Mouse (Mus musculus): Measurements from ENCODE around the gene Igdcc4.

The Igdcc4 gene

DNA sequence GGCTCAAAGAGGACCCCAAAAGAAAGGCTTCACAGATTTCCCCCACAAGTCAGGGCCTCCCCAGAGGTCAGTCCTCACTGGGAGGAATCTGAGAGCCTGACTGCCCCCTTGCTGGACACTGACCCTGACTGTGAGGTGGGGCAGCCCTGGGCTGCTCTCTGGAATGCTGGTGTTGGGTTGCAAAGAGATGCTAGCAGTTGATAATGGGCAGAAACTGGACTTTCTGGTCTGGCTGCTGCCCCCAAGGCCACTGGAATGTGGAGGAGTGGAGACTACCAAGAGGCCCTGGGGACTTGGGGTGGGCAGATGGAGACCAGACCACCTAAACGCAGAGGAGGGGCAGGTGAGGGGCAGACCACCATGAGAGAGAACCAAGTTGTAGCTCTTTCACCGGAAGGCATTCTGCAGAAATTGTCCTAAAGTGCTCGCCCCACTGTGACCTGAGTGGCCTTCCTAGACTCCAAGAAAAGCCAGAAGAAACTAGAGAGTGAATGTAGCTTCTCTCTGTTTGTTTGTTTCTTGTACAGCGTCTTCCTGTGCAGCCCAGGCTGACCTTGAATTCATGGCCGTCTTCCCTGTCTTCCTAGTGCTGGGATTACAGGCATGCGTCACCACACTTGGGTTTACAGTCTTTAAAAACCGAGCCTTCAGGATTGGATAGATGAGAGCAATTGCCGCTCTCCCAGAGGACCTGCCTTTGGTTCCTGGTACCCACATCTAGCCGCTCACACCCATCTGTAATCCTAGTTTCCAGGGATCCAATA lies 53.6 kb downstream of the Igdcc4 start:
- no peak for DNase-seq (ENCODE audit: low spot score in 2 of 2)

DNA sequence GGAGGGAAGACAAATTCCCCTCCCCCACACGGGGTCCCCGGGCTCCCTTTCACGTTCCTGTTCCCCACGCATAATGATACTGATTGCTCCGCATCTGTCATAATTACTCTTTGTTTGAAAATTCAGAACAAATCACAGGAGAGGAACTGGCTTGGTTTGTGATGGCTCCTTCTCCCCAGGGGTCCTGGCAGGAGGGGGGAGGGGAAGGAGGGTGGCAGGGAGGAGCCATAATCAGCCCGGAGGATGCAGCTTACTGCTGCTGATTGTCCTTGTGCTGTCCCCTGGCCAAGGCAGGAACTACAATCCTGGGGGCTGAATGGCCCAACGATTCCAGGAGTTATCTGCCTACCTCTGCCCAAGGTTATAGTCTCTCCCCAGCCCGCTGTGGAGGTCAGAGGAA lies 55.3 kb downstream of the Igdcc4 start:
- no peak for DNase-seq (ENCODE audit: low spot score in 2 of 2)

DNA sequence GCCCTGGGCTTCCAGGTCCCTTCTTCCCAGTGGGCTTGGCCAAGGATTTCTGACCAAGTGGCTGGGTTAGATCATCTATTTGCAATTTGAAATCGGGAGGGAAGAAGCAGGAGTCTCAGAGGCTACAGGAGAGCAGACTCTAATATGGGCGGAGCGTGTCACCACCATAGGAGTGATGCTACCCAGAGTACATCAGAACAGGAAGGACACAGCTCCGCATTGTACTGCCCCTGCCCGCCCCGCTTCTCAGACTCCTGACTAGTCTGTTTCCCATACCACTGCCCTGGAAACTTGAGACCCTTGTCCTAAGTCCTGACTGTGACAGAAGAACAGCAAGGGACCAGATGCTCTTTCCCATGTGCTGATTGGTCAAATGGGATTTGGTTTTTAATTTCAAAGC lies 56.3 kb downstream of the Igdcc4 start:
- no peak for DNase-seq (ENCODE audit: low spot score in 2 of 2)

DNA sequence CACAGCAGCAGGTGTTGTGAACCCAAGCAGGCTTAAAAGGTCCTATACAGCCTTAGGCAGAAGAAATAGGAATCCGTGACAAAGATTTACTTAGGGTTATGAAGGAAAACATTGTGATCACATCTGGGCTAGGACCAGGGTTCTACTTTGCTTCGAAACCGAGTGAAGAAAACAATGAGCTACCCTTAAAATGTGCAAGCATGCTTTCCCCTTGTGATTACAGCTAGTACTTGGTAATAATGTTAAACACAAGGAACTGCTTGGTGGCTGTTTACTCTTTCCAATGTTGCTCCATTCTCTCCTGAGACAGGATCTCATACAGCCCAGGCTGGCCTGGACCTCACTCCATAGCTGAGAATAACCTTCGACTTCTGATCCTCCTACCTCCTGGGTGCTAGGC lies 59.9 kb downstream of the Igdcc4 start:
- no peak for DNase-seq (ENCODE audit: low spot score in 2 of 2)

DNA sequence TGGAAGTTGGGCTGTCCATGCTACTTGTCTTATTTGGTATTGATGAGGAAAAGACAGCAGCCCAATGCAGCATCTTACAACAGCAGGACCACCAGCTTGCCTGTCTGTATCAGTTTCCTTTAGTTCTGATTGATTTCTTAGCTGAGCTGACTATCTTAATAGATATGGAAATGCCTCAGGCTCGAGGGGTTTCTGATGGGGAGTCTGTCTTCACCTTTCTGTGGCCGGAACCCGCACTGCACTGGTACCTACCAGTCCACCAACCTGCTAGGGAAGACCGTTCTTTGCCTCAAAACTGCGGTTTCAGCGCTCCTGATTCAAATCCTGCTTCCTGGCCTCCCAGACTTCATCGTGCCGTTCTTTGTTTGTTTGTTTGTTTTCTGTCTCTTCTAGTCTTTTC lies 60.6 kb downstream of the Igdcc4 start:
- DNase-seq (ENCODE audit: low spot score in 2 of 2), result no peak

DNA sequence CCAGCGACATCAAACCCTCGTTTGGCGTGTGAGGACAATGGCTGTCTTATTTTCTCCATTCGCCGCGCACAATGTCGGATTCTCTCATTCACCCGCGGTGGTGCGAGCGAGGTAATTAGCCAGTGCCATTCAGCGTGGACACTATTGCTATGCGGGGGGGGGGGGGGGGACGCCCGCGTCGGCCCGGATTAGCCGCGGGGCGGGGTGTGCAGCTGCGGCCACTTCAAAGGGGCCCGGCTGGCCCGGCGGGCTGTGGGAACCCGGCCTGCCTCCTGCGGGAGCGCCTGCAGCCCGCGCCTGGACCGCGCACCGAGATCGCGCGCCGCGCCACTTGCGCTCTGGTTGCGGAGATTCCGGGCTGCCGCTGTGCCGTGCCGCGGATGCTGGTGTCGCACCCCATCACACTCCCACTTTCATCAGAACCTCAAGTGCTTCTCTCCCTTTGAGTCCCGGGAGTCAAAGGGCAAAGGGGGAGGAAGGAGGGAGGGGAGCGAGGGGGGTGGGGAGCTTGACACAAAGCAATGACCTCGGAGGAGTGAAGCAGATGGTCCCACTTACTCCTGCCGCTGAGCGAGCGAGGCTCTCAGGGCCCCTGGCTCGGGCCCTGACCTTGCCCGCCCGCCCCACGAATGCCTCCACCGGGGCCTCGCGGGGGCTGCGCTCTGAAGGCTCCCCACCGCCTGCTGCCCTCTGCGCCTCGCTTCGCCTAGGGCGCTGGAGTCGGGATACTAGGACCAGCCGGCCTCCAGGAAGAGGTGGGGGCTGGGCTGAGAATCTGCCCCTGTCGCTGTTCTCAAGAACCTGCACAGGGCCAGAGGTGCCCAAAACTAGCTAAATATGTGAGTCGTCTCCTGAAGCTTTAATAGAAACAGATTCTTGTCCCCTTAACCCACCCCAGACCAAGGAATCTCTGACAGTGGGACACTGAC lies 61.7 kb downstream of the Igdcc4 start:
- peak in 1 of 2 experiments; percentile 50 for DNase-seq (ENCODE audit: low spot score in 2 of 2)

DNA sequence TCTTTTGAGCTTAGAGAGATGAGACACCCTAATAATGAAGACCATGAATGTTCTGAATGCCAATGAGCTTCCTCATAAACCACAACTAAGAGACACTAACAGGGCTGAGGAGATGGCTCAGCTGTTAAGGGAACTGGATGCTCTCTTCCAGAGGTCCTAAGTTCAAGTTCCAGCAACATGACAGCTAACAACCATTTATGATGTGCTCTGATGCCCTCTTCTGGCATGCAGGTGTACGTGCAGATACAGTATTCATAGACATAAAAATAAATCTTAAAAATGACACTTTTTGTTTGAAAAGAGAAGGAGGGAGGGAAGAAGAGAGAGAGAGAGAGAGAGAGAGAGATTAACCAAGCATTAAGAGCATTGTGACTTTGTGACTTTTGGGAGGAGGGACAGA lies 63.6 kb downstream of the Igdcc4 start:
- DNase-seq (ENCODE audit: low spot score in 2 of 2), result no peak

DNA sequence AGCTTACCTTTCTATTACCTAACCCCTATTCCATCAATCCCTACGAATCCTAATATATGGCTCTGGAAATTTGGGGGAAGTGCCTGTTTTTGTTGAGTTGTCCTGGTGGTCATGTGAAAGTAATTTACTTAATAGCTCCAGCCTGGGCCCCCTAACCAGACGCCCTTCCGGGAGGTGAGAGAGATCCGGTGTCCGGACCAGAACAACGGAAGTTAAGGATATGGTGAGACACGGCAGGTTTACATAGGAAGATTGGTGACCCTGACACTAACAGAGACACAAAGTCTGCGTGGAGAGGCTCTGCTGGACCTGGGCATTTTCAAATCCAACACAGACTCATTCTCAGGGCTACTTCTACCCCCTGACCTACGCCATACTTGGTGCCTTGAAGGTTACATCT lies 65.1 kb downstream of the Igdcc4 start:
- DNase-seq (ENCODE audit: low spot score in 2 of 2), result no peak

DNA sequence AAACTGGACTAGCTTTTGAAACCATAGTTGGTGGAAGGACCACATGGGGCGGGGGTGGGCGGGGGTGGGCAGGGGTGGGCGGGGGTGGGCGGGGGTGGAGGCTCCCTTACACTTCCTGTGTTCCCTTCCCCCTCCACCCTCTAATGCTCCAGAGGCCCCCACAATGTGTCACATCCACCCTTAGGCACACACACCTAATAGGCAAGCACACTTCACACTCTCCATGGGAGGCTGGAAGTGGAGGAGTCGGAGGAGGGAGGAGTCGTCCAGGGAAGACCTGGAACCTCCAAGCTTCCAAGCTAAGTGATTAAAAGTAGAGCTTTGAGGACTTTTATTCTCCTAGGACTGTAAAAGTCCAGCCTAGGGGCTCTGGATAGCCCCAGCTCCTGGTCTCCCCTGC lies 67.2 kb downstream of the Igdcc4 start:
- DNase-seq (ENCODE audit: low spot score in 2 of 2), result no peak

DNA sequence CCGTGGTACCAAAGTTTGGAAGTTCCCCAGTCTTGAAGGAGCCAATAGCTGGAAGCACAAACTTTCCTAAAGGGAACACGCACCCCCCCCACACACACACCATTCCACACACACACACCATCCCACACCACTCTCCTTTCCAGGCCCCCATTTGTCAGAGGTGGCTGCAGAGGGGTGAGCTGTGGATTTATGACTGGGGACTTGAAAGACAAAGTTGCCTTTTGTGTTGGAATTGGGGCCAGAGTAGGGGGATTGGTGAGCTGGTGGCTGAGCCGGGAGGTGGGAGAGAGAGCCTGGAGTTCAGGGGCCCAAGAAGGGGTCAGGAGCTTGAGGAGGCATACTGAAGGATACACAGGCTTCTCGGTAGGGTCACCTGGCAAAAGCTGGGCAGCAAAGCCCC lies 67.7 kb downstream of the Igdcc4 start:
- no peak for DNase-seq (ENCODE audit: low spot score in 2 of 2)

DNA sequence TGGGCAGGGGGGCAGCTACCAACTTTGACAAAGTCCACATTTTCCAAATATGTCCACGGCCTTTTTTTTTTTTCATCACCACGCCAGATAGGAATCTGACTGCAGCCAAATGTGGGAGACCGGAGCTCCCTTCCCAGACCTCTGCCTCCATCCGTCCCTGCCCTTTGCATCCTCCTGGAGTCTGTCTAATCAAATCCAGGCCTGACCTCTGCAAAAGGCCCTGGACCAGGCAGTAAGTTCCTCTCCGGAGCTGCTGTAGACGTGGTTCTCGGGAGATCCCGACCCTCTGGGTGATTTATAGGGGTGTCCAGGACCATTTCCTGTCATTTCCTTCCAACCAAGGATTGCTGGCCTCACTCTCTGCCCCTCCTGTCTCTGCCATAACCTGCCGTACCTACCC lies 71.4 kb downstream of the Igdcc4 start:
- DNase-seq (ENCODE audit: low spot score in 2 of 2), result no peak

DNA sequence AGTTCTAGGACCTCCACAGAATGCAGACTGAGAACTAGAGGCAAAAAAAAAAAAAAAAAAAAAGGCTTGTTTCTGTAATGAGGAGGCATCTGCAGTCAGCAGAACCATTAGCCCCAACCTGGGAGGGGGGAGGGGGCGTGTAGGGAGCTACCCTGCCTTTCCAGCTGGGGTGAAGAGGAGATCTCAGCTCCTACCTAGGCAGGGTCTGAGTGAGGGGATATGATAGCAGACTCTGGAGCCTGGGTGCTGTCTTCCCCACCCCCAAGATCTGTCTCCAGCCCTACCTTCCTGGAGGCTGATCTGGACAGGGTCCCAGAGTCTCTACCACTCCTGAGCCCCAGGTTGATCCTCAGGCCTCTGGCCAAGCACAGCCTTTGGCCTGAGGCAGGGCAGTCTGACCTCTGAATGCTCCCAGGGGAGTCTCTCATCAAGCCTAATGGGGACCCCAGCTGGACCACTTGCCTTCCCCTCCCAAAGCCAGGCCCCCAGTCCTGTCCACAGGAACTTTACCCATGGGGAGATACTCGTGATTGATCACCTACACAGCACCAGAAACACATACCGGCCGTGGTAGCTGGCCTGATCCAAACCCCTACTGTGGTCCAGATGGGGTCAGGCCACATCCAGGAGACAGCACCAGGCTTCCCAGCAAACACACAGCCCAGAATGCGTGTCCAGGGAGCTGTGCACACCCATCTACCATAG lies 74.1 kb downstream of the Igdcc4 start:
- DNase-seq (ENCODE audit: low spot score in 2 of 2), result no peak

DNA sequence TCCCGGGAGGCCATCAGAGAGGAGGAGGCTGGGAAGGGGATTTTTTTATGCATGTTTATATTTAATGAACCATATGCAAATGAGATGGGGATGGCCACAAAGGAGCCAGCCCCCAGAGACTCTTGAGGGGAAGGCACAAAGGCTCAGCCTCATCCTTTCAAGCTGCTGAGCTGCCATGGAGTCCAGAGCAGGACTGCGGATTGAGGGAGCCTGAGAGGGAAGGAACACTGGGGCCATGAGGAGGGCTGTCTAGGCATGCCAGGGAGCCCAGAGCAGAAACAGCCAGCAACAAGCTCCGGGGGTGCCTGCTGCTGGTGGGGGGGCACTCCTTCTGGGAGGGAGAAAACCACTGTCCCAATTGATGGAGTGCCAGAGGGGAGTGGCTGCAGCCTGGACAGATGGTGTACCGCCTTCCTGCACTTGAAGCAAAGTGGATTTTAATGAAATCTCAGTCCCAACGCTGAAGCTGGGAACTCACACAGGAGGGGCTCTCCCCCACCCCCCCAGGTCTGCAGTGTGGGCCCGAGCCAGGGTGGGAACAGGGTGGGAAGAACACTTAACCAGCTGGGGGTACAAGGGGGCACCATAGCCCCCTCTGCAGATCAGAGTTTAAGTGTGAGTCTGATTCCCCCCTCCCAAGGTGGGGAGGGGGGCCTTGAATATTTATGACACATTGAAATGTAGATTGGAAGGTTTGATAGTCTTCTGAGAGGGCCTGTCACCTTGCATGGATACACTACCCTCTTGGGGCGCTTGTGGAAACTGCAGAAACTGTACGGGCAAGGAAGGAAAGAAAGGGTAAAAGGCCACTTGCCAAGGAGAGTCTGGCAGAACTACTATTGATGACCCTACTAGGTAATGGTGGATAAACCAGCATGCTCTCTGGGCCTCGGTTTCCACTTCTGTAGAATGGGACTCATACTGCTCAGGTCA lies 74.9 kb downstream of the Igdcc4 start:
- no peak for DNase-seq (ENCODE audit: low spot score in 2 of 2)

DNA sequence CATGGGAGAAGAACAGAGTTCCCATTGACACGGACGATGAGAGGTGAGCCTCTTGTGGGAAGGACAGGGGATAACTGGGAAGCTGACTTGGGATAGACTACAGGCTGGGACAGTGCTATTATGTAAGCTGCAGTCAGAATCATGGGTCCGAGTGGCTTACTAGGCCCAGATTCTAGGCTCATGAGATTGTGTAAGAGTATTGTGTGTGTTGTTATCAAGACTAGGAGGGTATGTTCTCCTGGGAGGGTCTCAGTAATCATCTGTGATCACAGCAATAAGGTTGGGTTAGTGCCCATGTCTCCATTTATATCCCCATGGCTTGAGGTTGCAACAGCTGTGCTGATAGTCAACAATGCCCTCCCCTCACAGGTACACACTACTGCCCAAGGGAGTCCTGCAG lies 76.2 kb downstream of the Igdcc4 start:
- no peak for DNase-seq (ENCODE audit: low spot score in 2 of 2)

DNA sequence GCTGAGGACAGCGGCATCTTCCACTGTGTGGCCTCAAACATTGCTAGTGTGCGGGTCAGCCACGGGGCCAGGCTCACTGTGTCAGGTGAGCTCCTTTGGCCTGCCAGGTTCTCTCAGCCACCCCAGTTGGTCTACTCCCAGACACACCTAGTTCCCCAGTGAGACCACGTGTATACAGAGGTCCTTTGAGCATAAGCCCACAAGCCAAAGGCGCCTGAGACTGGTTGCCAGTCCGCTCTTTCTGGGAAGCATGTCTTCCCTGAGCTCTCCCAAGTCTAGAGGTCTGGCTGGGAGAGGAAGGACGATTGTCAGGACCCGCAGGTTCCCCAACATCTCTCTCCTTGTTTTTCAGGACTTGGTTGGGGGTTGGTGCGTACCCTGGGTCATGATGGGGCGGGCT lies 76.6 kb downstream of the Igdcc4 start:
- DNase-seq (ENCODE audit: low spot score in 2 of 2), result no peak

DNA sequence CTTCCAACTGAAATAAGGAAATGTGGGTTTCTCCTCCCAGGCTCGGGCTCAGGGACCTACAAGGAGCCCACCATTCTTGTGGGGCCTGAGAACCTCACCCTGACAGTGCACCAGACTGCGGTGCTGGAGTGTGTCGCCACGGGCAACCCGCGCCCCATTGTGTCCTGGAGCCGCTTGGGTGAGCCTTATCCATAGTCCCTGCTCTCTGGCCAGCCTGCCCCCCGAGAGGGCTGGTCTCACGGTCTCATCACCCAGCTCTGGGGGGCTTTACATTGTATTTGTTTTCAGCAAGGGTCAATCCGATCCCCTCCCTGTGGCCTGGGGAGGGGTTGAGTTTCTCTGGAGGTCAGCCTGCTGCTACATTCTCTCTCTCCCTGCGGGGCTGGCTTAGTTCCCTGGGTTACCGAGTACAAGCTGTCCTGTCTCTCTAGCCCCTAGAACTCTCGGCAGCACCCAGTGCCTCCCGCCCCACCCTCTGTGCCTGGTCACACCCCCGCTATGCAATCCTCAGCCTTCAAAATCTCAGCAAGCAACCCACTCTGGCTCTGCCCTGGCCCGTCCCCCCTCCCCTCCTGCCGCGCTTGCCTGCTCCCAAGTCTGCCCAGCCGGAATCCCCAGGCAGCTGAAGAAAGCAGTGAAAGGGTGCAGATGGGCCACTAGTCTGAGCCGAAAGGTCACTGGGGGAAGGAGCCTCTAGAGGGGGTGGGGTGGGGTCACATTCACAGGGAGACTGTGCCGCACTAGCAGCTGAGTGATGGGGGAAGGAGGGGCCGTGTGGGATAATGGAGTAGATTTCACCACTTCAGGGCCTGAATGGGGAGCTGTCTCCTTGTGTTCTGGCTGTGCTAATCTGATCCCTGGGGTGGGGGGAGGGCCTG lies 77.3 kb downstream of the Igdcc4 start:
- DNase-seq (ENCODE audit: low spot score in 2 of 2), result no peak

DNA sequence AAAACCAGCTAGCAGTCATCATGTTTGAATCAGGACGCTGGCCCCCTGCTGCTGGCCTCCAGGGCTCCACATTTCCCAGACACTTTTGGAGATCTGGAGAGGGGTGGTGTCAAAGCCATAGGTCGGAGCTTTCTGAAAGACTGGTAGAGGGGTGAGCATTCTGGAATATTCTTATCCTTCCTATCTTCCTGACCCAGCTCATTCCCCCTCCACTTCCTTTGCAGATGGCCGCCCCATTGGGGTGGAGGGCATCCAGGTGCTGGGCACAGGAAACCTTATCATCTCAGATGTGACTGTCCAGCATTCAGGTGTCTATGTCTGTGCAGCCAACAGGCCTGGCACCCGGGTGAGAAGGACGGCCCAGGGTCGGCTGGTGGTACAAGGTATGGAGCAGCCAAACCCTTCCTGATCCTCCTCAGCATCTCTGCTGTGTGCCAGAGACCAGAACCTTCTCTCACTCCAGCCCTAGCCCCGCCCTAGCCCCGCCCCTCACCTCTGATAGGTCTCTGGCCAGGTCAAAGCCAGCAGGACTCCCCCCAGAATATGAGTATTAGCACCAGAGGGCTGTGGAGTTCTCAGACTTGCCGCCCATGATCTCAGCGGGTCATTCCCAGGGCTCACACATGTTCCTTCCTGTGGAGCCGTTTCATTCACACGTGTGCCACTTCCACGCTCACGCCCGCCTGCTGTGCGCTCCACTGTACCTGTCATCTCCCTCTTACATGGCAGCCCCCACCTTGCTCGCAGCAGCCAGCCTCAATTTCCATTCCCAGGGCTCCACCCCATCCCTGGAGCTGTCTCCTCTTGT lies 78.7 kb downstream of the Igdcc4 start:
- DNase-seq (ENCODE audit: low spot score in 2 of 2), result no peak
